Mouse (Mus musculus) kidney, adult 8-10 months (tissue): Measurements from ENCODE around the gene Rere.

Experiments
- DNase-seq, 2 experiments: peaks; one replicate each; pipeline ENCODE4 v3.0.0; 2022

Gene Rere

GRCm38 (mm10) chr4:150281018-150281761, at the start of gene Rere:
Gene Rere (plus strand): TSS chr4:150281646.
- peak; percentile 97 to 98 for DNase-seq

- DNase-seq, result no peak
These were observed 49.6 kb upstream of the Rere start for GRCm38 (mm10) chr4:150231871-150232270.

GRCm38 (mm10) chr4:150234599-150235327, 46.7 kb upstream of the Rere start:
- no peak for DNase-seq

DNA sequence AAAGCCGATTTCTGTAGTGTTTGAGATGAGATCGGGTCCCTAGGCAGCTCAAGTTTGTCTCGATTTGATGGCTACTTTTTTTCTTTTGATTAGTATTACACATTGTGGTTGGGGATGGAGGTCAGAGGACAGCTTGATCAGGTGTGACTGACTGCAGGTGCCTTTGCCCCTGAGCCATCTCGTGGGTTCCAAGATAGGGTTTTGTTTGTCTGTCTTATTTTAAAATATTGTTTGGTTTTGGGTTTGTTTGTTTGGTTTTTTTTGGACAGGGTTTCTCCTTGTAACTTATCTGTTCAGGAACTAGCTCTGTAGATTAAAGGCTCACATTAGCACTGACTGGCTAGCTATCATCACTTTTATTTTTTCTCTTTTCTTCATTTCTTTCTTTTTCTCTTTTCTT, 45.9 kb upstream of the Rere start:
- no peak for DNase-seq

- DNase-seq, result no peak
These were observed 45.4 kb upstream of the Rere start for GRCm38 (mm10) chr4:150236031-150236430.

DNA sequence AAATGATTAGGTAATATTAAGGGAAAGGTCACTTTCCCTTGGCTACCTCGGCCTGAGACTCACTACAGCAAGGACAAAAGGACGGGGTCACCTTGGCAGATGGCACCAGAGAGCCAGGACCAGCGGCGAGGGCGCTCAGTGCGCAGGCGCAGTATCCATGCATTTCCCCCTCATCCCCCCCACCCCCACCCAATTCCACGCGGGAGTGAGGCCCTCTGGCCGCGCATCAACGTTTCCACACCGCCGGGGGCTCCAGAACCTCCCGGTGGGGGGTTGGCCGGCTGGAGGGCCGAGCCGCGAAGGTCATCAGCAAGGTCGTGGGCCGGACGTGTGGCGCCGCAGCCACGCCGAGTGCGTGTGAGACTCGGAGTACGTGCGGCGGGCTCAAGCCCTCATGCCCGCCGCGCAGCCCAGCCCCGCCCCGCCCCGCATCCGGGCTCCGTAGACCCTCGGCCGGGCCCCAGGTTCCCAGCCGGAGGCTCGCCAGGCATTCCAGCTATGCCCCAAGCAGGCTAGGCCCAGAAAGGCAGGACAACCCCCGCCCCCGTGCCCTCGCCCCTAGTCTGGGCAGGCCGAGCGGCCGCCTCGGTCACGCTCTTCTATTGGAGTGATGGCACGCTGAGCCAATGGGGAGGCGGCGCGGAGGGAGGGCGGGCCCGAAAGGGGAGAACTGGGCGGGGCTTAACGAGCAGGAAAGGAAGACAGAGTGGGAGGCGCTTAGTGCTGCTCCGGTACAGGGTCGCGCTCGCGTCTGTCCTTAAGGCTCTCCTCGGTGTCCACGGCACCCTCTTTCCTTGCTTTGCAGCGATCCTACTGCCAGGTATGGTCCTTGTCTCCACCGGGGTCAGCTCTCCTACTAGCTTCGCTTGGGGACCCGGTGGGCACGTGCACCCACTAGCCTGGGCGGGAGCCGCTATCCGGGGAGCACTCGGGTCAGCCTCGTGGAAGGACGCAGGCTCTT, 44.6 kb upstream of the Rere start, which contains the start of gene Eno1:
Gene Eno1, plus strand, starts transcription at position 201 of the 961 bp plus-strand sequence.
- DNase-seq, result peak; percentile 95 to 97

DNA sequence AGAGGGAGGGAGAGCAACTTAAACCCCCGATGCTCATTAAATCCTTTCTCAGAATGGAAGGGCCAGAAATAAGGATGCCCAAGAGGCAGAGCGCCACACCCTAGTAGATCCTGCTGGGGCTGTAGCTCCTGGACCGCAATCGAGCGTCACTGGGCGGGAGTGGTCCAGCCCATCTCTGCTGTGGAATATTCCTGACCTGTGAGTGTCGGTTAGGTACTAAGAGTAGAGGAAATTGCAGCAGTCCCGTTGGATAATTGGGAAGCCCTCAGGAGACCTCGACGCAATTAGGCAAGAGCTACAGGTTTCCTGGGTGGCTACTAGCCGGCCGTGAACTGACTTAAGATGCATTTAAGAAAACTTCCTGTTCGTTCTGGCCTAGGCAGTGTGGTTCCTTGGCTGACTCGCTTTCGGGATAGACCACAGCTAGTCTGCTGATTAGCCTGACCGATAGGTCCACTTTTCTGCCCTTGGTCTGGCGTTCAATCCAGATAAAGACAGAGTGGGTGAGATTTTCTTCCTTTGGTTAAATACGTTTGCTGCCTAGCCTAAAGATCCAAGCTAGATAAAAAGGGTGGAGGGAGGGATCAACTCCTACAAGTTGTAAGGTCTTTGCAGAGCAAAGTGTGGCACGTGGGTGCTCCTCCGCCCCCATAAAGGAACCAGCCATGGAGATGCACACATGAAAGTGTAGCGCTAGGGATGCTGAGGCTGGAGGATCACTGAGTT, 43.6 kb upstream of the Rere start:
- DNase-seq, result peak in 1 of 2 experiments; percentile 34

- peak in 1 of 2 experiments; percentile 47 for DNase-seq
These were observed 42.9 kb upstream of the Rere start for GRCm38 (mm10) chr4:150238433-150239086.

DNA sequence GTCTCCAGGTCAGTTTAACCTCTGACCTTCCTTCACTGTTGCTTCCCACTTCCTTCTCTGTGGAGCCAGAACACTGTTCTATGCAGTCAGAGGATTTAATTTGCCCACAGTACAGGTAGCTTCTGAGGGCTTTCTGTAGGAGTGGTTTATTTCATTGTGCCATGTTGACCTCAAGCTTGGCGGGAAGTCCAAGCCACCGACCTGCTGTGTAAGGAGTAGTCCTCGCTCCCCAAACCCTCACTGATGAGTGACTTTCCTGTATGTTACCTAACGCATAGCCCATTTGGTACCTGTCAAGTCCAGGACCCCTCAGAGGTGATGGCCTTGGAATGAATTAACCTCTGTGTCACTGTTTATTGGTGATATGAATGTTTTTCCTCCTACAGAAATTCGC, 42.4 kb upstream of the Rere start:
- DNase-seq, result no peak

DNA sequence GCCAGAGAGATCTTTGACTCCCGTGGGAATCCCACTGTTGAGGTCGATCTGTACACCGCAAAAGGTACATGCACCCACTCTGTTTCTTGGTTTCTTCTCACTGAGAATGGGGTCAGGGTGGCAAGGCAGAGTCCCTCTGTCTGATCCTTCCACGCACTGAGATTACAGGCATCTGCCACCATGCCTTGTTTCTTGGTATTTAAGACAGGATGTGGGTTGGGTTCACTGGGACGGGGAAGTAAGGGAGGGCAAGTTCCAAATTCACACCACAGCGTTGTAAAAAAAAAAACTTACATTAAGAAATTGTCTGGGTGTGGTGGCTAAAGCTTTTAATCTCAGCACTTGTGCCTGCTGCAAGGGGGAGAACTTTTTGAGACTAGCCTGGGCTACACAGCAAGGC, 41.9 kb upstream of the Rere start:
- DNase-seq, result no peak

DNA sequence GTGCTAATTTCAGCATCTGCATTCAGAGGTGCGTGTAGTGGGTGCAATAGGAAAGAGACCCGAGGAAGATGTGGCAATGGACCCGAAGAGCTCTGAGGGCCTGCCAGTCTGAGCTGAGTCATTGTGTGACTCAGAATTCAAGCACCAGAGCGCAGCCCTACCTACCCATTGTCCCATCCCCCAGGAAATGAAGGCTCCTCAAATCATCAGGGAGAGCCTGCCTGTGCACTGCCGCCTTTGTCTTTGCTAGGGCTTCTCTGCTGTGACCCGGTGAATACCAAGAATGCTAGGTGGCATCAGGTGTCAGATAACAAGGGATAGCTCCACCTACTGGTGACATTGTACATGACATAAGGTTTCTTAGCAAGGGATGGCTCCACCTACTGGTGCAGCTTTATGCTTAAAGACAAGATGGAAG, 41.5 kb upstream of the Rere start:
- DNase-seq, result peak; percentile 88 to 89

GRCm38 (mm10) chr4:150240381-150240886, 41.0 kb upstream of the Rere start:
- no peak for DNase-seq

- DNase-seq, result no peak
These were observed 39.7 kb upstream of the Rere start for GRCm38 (mm10) chr4:150241708-150242107.

- DNase-seq, result no peak
These were observed 38.7 kb upstream of the Rere start for GRCm38 (mm10) chr4:150242745-150243144.

- DNase-seq, result no peak
These were observed 35.6 kb upstream of the Rere start for GRCm38 (mm10) chr4:150245876-150246275.

DNA sequence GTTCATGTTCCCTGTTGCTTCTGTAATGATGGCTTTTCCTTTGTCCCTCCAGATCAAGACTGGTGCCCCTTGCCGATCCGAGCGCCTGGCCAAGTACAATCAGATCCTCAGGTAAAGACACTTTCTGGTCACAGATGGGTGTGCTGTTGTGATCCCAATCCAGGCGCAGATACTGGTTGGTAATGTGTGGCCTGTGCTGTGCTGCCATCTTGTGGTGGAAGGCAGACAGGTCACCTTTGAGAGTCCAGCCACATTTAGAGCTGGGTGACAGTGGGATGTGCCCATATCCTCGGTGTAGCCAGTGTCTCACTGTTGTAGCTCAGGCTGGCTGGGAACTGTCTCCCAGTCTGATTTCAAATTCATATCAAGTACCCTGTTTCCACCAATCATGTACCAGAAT, 33.4 kb upstream of the Rere start:
- DNase-seq, result peak; percentile 50 to 71

GRCm38 (mm10) chr4:150248917-150249316, 32.5 kb upstream of the Rere start:
- DNase-seq, result no peak

DNA sequence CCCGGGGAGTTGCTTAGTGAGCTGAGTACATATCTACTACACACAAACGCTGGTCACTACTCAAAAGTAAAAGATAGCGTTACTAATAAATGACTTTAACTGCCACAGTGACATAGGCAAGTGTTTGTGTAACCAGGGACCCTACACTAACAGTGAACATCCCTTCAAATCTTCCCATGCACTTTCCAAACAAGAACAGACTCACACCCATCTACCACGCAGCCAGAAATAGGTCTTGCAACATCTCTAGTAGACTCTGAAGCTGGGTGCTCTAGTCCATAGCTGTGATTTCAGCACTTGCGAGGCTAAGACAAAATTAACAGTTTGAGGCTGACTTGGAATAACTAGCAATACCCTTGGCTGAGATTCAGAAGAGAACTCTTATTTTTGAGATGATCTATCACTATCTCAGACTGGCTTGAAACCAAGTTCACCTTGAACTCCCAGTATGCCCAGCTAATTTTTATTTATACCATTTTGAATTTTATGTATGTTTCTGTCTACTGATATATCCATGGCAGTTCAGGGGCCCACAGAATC, 31.6 kb upstream of the Rere start:
- DNase-seq, result no peak

DNA sequence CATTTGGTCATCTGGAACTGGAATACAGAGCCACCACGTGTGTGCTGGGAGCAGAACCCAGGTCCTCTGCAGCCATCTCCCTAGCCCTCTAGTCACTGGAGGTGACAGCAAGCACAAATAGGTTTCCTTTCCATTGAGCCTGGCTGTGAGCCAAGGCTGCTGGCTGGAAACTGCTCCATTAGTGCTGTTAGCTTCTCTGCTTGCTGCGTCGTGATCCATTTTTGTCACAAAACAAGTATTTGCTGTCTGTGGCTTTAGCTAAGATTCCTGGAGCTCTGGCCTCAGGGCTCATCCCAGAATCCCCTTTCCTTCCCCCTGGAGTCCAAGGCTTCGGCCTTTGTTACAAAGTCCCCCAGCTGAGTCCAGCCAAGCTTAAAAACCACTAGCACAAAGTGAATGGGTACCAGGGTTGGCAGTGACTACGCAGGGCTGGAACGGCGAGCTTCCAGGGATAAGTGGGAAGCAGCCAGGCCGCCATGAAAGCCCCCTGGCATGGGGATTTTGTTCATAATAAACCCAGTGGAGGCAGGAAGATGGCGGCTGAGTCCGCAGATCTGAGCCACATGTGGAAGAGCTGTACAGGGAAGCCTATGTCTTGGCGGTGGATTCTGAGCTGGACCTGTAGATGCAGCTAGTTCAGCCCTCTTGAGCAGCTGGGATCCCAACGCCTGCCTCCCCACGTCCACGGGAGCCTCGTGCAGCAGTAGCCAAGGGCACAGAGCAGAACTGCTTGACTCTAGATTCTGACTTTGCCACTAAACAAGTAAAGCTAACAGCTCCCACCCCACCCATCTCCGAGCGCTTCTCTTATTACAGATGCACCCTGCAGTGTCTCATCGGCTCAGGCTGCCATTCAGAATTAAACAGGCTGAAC, 30.7 kb upstream of the Rere start:
- DNase-seq, result peak; percentile 76 to 77

GRCm38 (mm10) chr4:150254416-150254815, 27.0 kb upstream of the Rere start:
- no peak for DNase-seq
